Mouse (Mus musculus): Measurements from ENCODE around the gene Gm49361.
A peak's percentile ranks its signal among the peaks of the same experiment; 100 is the strongest.

Gene Gm49361

GRCm38 (mm10) chr14:57740651-57741050 is 5.3 kb downstream of the Gm49361 start:
- TF ChIP-seq CTCF (conservative IDR thresholded peaks at IDR 0.05; ENCODE audit: low read length) (no peak), NANOG (IDR thresholded peaks at IDR 0.05; ENCODE audit: borderline replicate concordance, low read length) (no peak), POU5F1 (IDR thresholded peaks at IDR 0.05; ENCODE audit: borderline replicate concordance, low read length) (no peak)
- Histone ChIP-seq H3K9me3 (ENCODE audit: low read length) (no peaks in the 10 kb centered on the region), H3K4me1 (replicated peaks; ENCODE audit: low read depth, low read length) (peaks cover 26% of the 10 kb centered on the region), H3K27me3 (ENCODE audit: insufficient read depth, low read length) (peaks cover 85% of the 10 kb centered on the region), H3K36me3 (ENCODE audit: insufficient read depth, low read length) (no peaks in the 10 kb centered on the region), H3K4me3 (replicated peaks; ENCODE audit: low read length) (no peak overlapping the region)

- Histone ChIP-seq H3K9me3 (ENCODE audit: low read length) (no peaks in the 10 kb centered on the region), H3K4me3 (replicated peaks; ENCODE audit: low read length) (no peak overlapping the region), H3K27me3 (ENCODE audit: insufficient read depth, low read length) (peaks cover 76% of the 10 kb centered on the region), H3K4me1 (replicated peaks; ENCODE audit: low read depth, low read length) (peaks cover 46% of the 10 kb centered on the region), H3K36me3 (ENCODE audit: insufficient read depth, low read length) (no peaks in the 10 kb centered on the region)
- TF ChIP-seq CTCF (conservative IDR thresholded peaks at IDR 0.05; ENCODE audit: low read length) = no peak
- no peak for TF ChIP-seq POU5F1 (IDR thresholded peaks at IDR 0.05; ENCODE audit: borderline replicate concordance, low read length)
- no peak for TF ChIP-seq NANOG (IDR thresholded peaks at IDR 0.05; ENCODE audit: borderline replicate concordance, low read length)
Observed at GRCm38 (mm10) chr14:57737089-57737488, 8.8 kb downstream of the Gm49361 start.

- no peak for TF ChIP-seq NANOG (IDR thresholded peaks at IDR 0.05; ENCODE audit: borderline replicate concordance, low read length)
- no peak for TF ChIP-seq POU5F1 (IDR thresholded peaks at IDR 0.05; ENCODE audit: borderline replicate concordance, low read length)
- TF ChIP-seq CTCF (conservative IDR thresholded peaks at IDR 0.05; ENCODE audit: low read length) = no peak
- Histone ChIP-seq H3K27me3 (ENCODE audit: insufficient read depth, low read length) (peaks cover 74% of the 10 kb centered on the region), H3K4me1 (replicated peaks; ENCODE audit: low read depth, low read length) (peaks cover 55% of the 10 kb centered on the region), H3K36me3 (ENCODE audit: insufficient read depth, low read length) (no peaks in the 10 kb centered on the region), H3K9me3 (ENCODE audit: low read length) (no peaks in the 10 kb centered on the region), H3K4me3 (replicated peaks; ENCODE audit: low read length) (no peak overlapping the region)
Observed at GRCm38 (mm10) chr14:57736141-57736540, 9.8 kb downstream of the Gm49361 start.

GRCm38 (mm10) chr14:57732668-57733293 is 13.1 kb downstream of the Gm49361 start:
- TF ChIP-seq NANOG (IDR thresholded peaks at IDR 0.05; ENCODE audit: borderline replicate concordance, low read length) (peak; percentile 99), POU5F1 (IDR thresholded peaks at IDR 0.05; ENCODE audit: borderline replicate concordance, low read length) (peak; percentile 96; the same call in 1 of the 2 replicates), CTCF (conservative IDR thresholded peaks at IDR 0.05; ENCODE audit: low read length) (no peak)
- peaks cover 73% of the 10 kb centered on the region for H3K4me1 ChIP-seq (replicated peaks; ENCODE audit: low read depth, low read length)
- H3K4me3 ChIP-seq (replicated peaks; ENCODE audit: low read length) = no peak overlapping the region
- H3K9me3 ChIP-seq (ENCODE audit: low read length) = no peaks in the 10 kb centered on the region
- peaks cover 71% of the 10 kb centered on the region for H3K27me3 ChIP-seq (ENCODE audit: insufficient read depth, low read length)
- no peaks in the 10 kb centered on the region for H3K36me3 ChIP-seq (ENCODE audit: insufficient read depth, low read length)

- no peaks in the 10 kb centered on the region for H3K36me3 ChIP-seq (ENCODE audit: insufficient read depth, low read length)
- peaks cover 76% of the 10 kb centered on the region for H3K4me1 ChIP-seq (replicated peaks; ENCODE audit: low read depth, low read length)
- H3K9me3 ChIP-seq (ENCODE audit: low read length) = no peaks in the 10 kb centered on the region
- peaks cover 67% of the 10 kb centered on the region for H3K27me3 ChIP-seq (ENCODE audit: insufficient read depth, low read length)
- H3K4me3 ChIP-seq (replicated peaks; ENCODE audit: low read length) = no peak overlapping the region
- no peak for TF ChIP-seq CTCF (conservative IDR thresholded peaks at IDR 0.05; ENCODE audit: low read length)
Observed at GRCm38 (mm10) chr14:57730527-57730926, 15.4 kb downstream of the Gm49361 start.

GRCm38 (mm10) chr14:57729975-57730499 is 15.9 kb downstream of the Gm49361 start:
- Histone ChIP-seq H3K27me3 (ENCODE audit: insufficient read depth, low read length) (peaks cover 66% of the 10 kb centered on the region), H3K9me3 (ENCODE audit: low read length) (no peaks in the 10 kb centered on the region), H3K4me3 (replicated peaks; ENCODE audit: low read length) (0 out of 2 replicates have a peak overlapping the region, but pooled peaks have one; percentile 17), H3K4me1 (replicated peaks; ENCODE audit: low read depth, low read length) (peaks cover 71% of the 10 kb centered on the region), H3K36me3 (ENCODE audit: insufficient read depth, low read length) (no peaks in the 10 kb centered on the region)
- TF ChIP-seq CTCF (conservative IDR thresholded peaks at IDR 0.05; ENCODE audit: low read length) = no peak
- no peak for TF ChIP-seq NANOG (IDR thresholded peaks at IDR 0.05; ENCODE audit: borderline replicate concordance, low read length)
- TF ChIP-seq POU5F1 (IDR thresholded peaks at IDR 0.05; ENCODE audit: borderline replicate concordance, low read length) = no peak

- H3K9me3 ChIP-seq (ENCODE audit: low read length) = no peaks in the 10 kb centered on the region
- H3K4me3 ChIP-seq (replicated peaks; ENCODE audit: low read length) = 0 out of 2 replicates have a peak overlapping the region, but pooled peaks have one; percentile 17
- TF ChIP-seq CTCF (conservative IDR thresholded peaks at IDR 0.05; ENCODE audit: low read length) (no peak), NANOG (IDR thresholded peaks at IDR 0.05; ENCODE audit: borderline replicate concordance, low read length) (no peak), POU5F1 (IDR thresholded peaks at IDR 0.05; ENCODE audit: borderline replicate concordance, low read length) (no peak)
- no peaks in the 10 kb centered on the region for H3K36me3 ChIP-seq (ENCODE audit: insufficient read depth, low read length)
- H3K4me1 ChIP-seq (replicated peaks; ENCODE audit: low read depth, low read length) = peaks cover 66% of the 10 kb centered on the region
- peaks cover 64% of the 10 kb centered on the region for H3K27me3 ChIP-seq (ENCODE audit: insufficient read depth, low read length)
Observed at GRCm38 (mm10) chr14:57729364-57729763, 16.5 kb downstream of the Gm49361 start.

- Histone ChIP-seq H3K36me3 (ENCODE audit: insufficient read depth, low read length) (no peaks in the 10 kb centered on the region), H3K27me3 (ENCODE audit: insufficient read depth, low read length) (peaks cover 57% of the 10 kb centered on the region), H3K9me3 (ENCODE audit: low read length) (no peaks in the 10 kb centered on the region), H3K4me3 (replicated peaks; ENCODE audit: low read length) (no peak overlapping the region), H3K4me1 (replicated peaks; ENCODE audit: low read depth, low read length) (peaks cover 42% of the 10 kb centered on the region)
- TF ChIP-seq NANOG (IDR thresholded peaks at IDR 0.05; ENCODE audit: borderline replicate concordance, low read length) (no peak), POU5F1 (IDR thresholded peaks at IDR 0.05; ENCODE audit: borderline replicate concordance, low read length) (no peak), CTCF (conservative IDR thresholded peaks at IDR 0.05; ENCODE audit: low read length) (peak; percentile 99)
Observed at GRCm38 (mm10) chr14:57726172-57726571, 19.7 kb downstream of the Gm49361 start.

GRCm38 (mm10) chr14:57724473-57724872 is 21.4 kb downstream of the Gm49361 start:
- TF ChIP-seq NANOG (IDR thresholded peaks at IDR 0.05; ENCODE audit: borderline replicate concordance, low read length) = no peak
- TF ChIP-seq POU5F1 (IDR thresholded peaks at IDR 0.05; ENCODE audit: borderline replicate concordance, low read length) = no peak
- no peak for TF ChIP-seq CTCF (conservative IDR thresholded peaks at IDR 0.05; ENCODE audit: low read length)
- Histone ChIP-seq H3K27me3 (ENCODE audit: insufficient read depth, low read length) (peaks cover 40% of the 10 kb centered on the region), H3K36me3 (ENCODE audit: insufficient read depth, low read length) (no peaks in the 10 kb centered on the region), H3K4me3 (replicated peaks; ENCODE audit: low read length) (no peak overlapping the region), H3K4me1 (replicated peaks; ENCODE audit: low read depth, low read length) (peaks cover 25% of the 10 kb centered on the region), H3K9me3 (ENCODE audit: low read length) (no peaks in the 10 kb centered on the region)
